Mouse (Mus musculus): ENCODE data around the gene Ocrl.

Ocrl gene

DNA sequence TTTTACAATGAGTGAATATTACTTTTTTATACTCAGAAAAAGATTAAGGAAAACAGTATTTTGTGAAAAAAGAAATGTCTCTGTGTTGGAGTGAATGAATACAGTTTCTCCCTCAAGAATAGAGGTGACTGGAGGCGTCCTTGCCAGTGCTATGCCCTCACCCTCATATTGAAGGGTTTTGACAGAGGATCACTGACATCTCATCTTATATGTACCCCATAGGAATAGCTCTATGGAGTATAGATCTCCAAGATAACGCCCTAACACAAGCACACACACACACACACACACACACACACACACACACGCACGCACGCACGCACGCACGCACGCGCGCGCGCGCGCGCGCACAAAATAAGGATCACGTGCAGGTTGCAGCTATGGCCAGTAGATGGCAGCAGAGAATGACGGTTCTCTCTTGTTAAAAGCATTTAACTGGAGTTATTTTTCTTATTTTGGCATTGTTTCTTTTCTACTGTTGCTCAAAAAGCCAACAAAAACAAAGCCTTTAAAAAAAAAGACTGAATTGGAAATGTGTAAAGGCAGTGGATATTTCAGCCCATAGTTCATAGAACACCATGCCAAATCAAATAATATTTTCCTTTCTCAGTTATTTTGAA, 72.9 kb downstream of the Ocrl start:
- DNase-seq, result peak; percentile 74

DNA sequence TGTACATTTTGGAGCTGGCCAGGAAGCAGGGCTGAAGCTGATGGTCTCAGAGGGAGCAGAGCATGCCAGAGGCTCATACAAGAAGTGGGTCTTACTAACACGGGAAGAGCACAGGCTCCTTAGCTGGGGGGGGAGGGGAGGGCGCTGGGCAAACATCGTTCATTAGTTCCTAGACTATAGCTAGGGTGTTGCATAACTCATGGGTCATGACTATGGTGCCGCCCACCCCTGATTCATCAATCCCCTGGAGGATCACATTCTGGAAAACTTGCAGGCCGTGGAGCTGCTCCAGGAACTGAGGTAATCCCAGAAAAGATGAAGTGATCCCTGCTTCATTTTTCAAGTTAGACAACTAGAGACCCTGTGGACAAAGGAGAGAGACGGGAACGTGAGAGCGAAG, 75.8 kb downstream of the Ocrl start:
- DNase-seq, result no peak

DNA sequence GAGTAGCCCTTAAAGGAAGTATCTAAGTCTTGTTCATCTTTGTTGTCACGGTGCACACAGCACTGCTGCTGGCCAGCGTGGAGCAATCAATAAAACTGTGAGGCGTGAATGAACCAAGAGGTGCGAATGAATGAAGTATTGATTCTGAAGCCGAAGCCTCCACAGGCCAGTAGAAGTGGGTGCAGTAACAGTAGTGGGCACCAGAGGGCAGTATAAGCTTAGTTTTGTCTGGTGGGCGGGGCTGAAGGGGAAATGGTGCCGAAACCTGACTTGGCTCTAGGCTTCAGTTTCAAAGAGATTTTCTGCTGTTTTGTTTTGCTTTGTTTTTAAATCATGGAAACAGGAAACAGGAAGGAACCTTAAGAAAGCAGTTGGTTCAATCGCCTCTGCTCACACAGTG, 80.4 kb downstream of the Ocrl start:
- peak; percentile 78 for DNase-seq

- DNase-seq, result no peak
Observed at GRCm38 (mm10) chrX:47998412-47998811, 86.2 kb downstream of the Ocrl start.

- peak; percentile 5 for DNase-seq
Observed at GRCm38 (mm10) chrX:48001151-48001550, 89.0 kb downstream of the Ocrl start.

DNA sequence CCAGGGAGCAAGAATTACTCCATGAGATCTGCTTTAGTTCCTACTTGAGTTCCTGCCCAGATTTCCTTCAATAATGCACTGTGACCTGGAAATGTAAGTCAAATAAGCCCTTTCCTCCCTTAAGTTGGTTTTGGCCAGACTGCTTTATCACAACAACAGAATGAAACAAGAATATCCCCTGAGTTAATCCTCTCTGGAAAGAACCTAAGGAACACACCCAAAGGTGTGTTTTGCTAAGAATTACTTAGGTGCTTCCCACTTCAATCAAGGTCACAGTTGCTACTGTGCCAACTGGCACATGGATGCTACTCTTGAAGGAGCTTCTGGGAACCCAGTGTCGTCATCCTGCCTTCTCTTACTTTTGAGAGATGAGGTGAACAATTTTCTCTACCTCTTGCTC, 92.6 kb downstream of the Ocrl start:
- no peak for DNase-seq

DNA sequence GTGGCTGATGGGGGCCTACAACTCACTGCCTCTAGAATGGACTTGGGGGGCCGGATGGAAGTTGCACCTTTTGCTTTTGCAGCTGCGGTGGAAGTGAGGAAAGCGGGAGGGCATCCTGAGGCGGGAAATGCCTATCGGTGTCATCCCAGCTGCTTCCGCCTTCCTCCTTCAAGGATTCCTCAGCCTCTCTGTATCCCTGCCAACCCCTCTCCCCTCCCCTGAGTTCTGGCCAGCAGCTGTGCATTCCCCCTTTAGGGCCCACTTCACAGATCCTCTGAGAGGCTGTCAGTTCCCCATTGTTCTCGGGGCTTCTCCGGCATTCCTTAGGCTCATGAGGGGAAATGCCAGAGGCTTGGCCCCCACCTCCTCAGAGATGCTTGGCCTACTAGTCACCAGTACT, 93.9 kb downstream of the Ocrl start:
- peak; percentile 22 for DNase-seq

- DNase-seq, result no peak
Observed at GRCm38 (mm10) chrX:48011656-48012055, 99.5 kb downstream of the Ocrl start.

Data from lung, postnatal 10 days (tissue).